ENCODE assay signal across 8 mouse cellular contexts in the genomic region with DNA sequence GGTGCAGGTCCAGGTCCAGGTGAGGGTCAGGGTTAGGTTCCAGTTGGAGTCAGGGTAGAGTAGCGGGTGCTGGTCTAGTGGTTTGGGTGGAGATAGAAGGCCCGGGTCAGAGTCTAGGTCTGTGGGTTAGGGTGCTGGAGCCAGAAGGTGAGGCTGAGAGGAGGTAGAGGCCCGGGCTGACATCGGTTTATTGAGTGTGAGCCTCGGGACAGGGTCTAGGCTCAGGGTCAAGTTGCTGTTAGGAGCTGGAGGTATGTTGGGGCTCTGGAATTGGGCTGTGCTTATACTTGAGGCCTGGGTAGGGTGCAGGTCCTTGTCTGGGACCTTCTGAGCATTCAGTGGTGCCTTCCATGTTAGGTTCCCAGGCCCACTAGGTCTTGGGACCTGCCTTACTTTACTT. TPM values are rescaled to one million over a fixed set of nuclear protein-coding genes. Genes with fewer than 3 reads are reported as not detected.
DNase-seq lines count a peak whose midpoint lies in the region; ATAC-seq and TF ChIP-seq lines count a peak whose summit lies in the region.

No protein-coding gene starts in this region.

- peak overlapping the region; percentile 59 for H3ac ChIP-seq in myocyte (ENCODE audit: control insufficient read depth, insufficient read length)

- H3K9me3 ChIP-seq in embryonic facial prominence, embryonic 13.5 days = no peaks in the 10 kb centered on the region
- H3K9me3 ChIP-seq in intestine, embryonic 15.5 days = no peaks in the 10 kb centered on the region

- no peak overlapping the region for H3K27ac ChIP-seq in left cerebral cortex, adult 2 months
- no peak overlapping the region for H3K27ac ChIP-seq in embryonic facial prominence, embryonic 13.5 days
- no peak overlapping the region for H3K27ac ChIP-seq in intestine, embryonic 15.5 days

- H3K27me3 ChIP-seq in embryonic facial prominence, embryonic 13.5 days = peaks cover 6% of the 10 kb centered on the region; the same call in 1 of the 2 replicates
- H3K27me3 ChIP-seq in intestine, embryonic 15.5 days (replicated peaks) = no peaks in the 10 kb centered on the region
- H3K27me3 ChIP-seq in myocyte (ENCODE audit: control insufficient read depth, insufficient read depth, insufficient read length) = no peaks in the 10 kb centered on the region

- DNase-seq in left cerebral cortex, adult 2 months (ENCODE audit: extremely low spot score in 1 of 2, low spot score in 2 of 2) = no peak
- DNase-seq in left cerebral cortex, postnatal 4 days = no peak
- DNase-seq in adrenal gland, adult 2 months = no peak
- DNase-seq in gastrocnemius, postnatal 14 days = no peak
- DNase-seq in spleen, postnatal 36 days (ENCODE audit: low spot score in 2 of 2) = no peak

- H3K4me3 ChIP-seq in left cerebral cortex, adult 2 months = peak overlapping the region; percentile 87
- H3K4me3 ChIP-seq in embryonic facial prominence, embryonic 13.5 days = peak overlapping the region; percentile 93
- peak overlapping the region; percentile 93 for H3K4me3 ChIP-seq in intestine, embryonic 15.5 days (replicated peaks)
- peak overlapping the region; percentile 62 for H3K4me3 ChIP-seq in myocyte

- intact Hi-C loops in left cerebral cortex, adult 2 months (cut with DNase I) = no loop called here
- intact Hi-C loops in left cerebral cortex, postnatal 4 days (cut with DNase I) = no loop called here
- intact Hi-C loops in gastrocnemius, postnatal 14 days (cut with DNase I; ENCODE audit: low total_unique reads) = no loop called here

- H3K79me2 ChIP-seq in myocyte (ENCODE audit: control insufficient read depth, insufficient read depth) = peaks cover 23% of the 10 kb centered on the region

- H3K4me1 ChIP-seq in embryonic facial prominence, embryonic 13.5 days = peaks cover 15% of the 10 kb centered on the region
- H3K4me1 ChIP-seq in intestine, embryonic 15.5 days (replicated peaks) = peaks cover 10% of the 10 kb centered on the region

- TF ChIP-seq POLR2A in myocyte (IDR thresholded peaks at IDR 0.05; ENCODE audit: insufficient read length, low read depth) = no peak

- H3K36me3 ChIP-seq in embryonic facial prominence, embryonic 13.5 days = peaks cover 9% of the 10 kb centered on the region
- no peaks in the 10 kb centered on the region; the same call in 1 of the 2 replicates for H3K36me3 ChIP-seq in intestine, embryonic 15.5 days
- H3K36me3 ChIP-seq in myocyte (ENCODE audit: control insufficient read depth, insufficient read depth) = peaks cover 5% of the 10 kb centered on the region

- WGBS in embryonic facial prominence, embryonic 13.5 days = 52% methylated on average over 5 of the region's 5 CpGs
- 55% methylated on average over 5 of the region's 5 CpGs for WGBS in intestine, embryonic 15.5 days

- H3K9ac ChIP-seq in embryonic facial prominence, embryonic 13.5 days = peak overlapping the region; percentile 88
- peak overlapping the region; percentile 77 for H3K9ac ChIP-seq in intestine, embryonic 15.5 days

- no peak for ATAC-seq in embryonic facial prominence, embryonic 13.5 days (ENCODE audit: insufficient number of reproducible peaks, insufficient read depth, low FRiP score, low TSS enrichment, low read depth)
- ATAC-seq in intestine, embryonic 15.5 days = peak; percentile 5; the same call in 1 of the 2 replicates

- peak overlapping the region; percentile 88 for H3K4me2 ChIP-seq in embryonic facial prominence, embryonic 13.5 days
- H3K4me2 ChIP-seq in intestine, embryonic 15.5 days (replicated peaks) = peak overlapping the region; percentile 86
- peak overlapping the region; percentile 87 for H3K4me2 ChIP-seq in myocyte (ENCODE audit: low read depth)

- TF ChIP-seq CTCF in left cerebral cortex, adult 2 months (IDR thresholded peaks at IDR 0.05) = no peak

TF ChIP-seq in myocyte, 11 proteins besides CTCF, POLR2A, EP300 and RAD21:
- no peak for TF ChIP-seq CEBPB (IDR thresholded peaks at IDR 0.05; ENCODE audit: insufficient read depth, poor library complexity, severe bottlenecking)
- no peak for TF ChIP-seq SRF (IDR thresholded peaks at IDR 0.05; ENCODE audit: control insufficient read depth, insufficient read length, low read depth)

RNA-seq across cellular contexts. Expression of a gene that starts 0.9 kb away (rescaled TPM):
- 10 to 100 TPM; 15.8 to 16.5 TPM for total RNA-seq in left cerebral cortex, adult 2 months (2021)
- total RNA-seq in left cerebral cortex, postnatal 4 days (2021) = 10 to 100 TPM; 15.4 to 16.1 TPM
- polyA plus RNA-seq in embryonic facial prominence, embryonic 13.5 days (2015; fragmentation: Nextera tagmentation; extraction: Ambion mirVana) = 8.7 and 12.1 TPM in 2 replicates
- 7.2 and 8.1 TPM in 2 replicates for polyA plus RNA-seq in intestine, embryonic 15.5 days (2015; fragmentation: Nextera tagmentation; extraction: Ambion mirVana)
- polyA plus RNA-seq in myocyte (2012; fragmentation: generic; extraction: Trizol) = 4.5 TPM
- total RNA-seq in adrenal gland, adult 2 months (2021) = 10 to 100 TPM; 10.1 to 11.8 TPM
- 6.2 and 6.8 TPM in 2 replicates for polyA plus RNA-seq in adrenal gland, adult 2 months (2012; rRNA removed)
- 1 to 10 TPM; 3.2 to 3.3 TPM for total RNA-seq in gastrocnemius, postnatal 14 days (2021)

RNA-seq across cellular contexts. Expression of a gene that starts 36.2 kb away (rescaled TPM):
- total RNA-seq in left cerebral cortex, adult 2 months (2021) = 10 to 100 TPM; 24.8 to 54.6 TPM
- 10 to 100 TPM in 1 of 2 experiments, 1 to 10 TPM in 1; 8.4 to 10.7 TPM for total RNA-seq in left cerebral cortex, postnatal 4 days (2021)
- polyA plus RNA-seq in embryonic facial prominence, embryonic 13.5 days (2015; fragmentation: Nextera tagmentation; extraction: Ambion mirVana) = 3.0 and 3.5 TPM in 2 replicates
- polyA plus RNA-seq in intestine, embryonic 15.5 days (2015; fragmentation: Nextera tagmentation; extraction: Ambion mirVana) = 7.8 and 7.9 TPM in 2 replicates
- 1.8 TPM for polyA plus RNA-seq in myocyte (2012; fragmentation: generic; extraction: Trizol)
- 10 to 100 TPM; 22.2 to 68.7 TPM for total RNA-seq in adrenal gland, adult 2 months (2021)
- polyA plus RNA-seq in adrenal gland, adult 2 months (2012; rRNA removed) = 24.7 and 40.0 TPM in 2 replicates
- total RNA-seq in gastrocnemius, postnatal 14 days (2021) = 1 to 10 TPM; 2.9 to 9.2 TPM

RNA-seq across cellular contexts. Expression of a gene that starts 45.0 kb away (rescaled TPM):
- 10 to 100 TPM; 38.1 to 40.7 TPM for total RNA-seq in left cerebral cortex, adult 2 months (2021)
- 10 to 100 TPM; 30.4 to 34.6 TPM for total RNA-seq in left cerebral cortex, postnatal 4 days (2021)
- polyA plus RNA-seq in embryonic facial prominence, embryonic 13.5 days (2015; fragmentation: Nextera tagmentation; extraction: Ambion mirVana) = 5.2 and 5.3 TPM in 2 replicates
- 3.8 and 4.1 TPM in 2 replicates for polyA plus RNA-seq in intestine, embryonic 15.5 days (2015; fragmentation: Nextera tagmentation; extraction: Ambion mirVana)
- polyA plus RNA-seq in myocyte (2012; fragmentation: generic; extraction: Trizol) = 14.9 TPM
- 10 to 100 TPM; 17.8 to 22.0 TPM for total RNA-seq in adrenal gland, adult 2 months (2021)
- polyA plus RNA-seq in adrenal gland, adult 2 months (2012; rRNA removed) = 4.2 and 6.6 TPM in 2 replicates
- 10 to 100 TPM; 13.8 to 14.9 TPM for total RNA-seq in gastrocnemius, postnatal 14 days (2021)
